11 mouse cellular contexts compared by ENCODE assay signal in genomic region chr8:56232552-56232951, GRCm38 (mm10).
DNase-seq lines count a peak whose midpoint lies in the region; ATAC-seq and TF ChIP-seq lines count a peak whose summit lies in the region.
"Had no signal": no experiment of that assay in that cellular context is flagged by ENCODE, and none has a peak within 500 bp of the region (broad histone marks: within the 10 kb centered on the region; RNA-seq: fewer than 3 reads in every experiment).

No protein-coding gene starts in this region.

- H3K4me2 ChIP-seq in kidney, embryonic 14.5 days (replicated peaks; ENCODE audit: low read depth, low read length) = no peak overlapping the region
- H3K4me2 ChIP-seq: heart, embryonic 15.5 days had no signal

- peak; percentile 28 for DNase-seq in kidney, adult 18-20 months
- DNase-seq in heart, postnatal 10 days = peak; percentile 4 to 6
- DNase-seq in lung, postnatal 25 days (ENCODE audit: low spot score) = peak; percentile 56
- no peak for DNase-seq in adrenal gland, adult 8-10 months
- no peak for DNase-seq in gastrocnemius, adult 2 months
- DNase-seq in left cerebral cortex, postnatal 4 days = no peak
- DNase-seq: cerebellum, postnatal 36 days; thymus, postnatal 36 days had no signal

- 61% methylated on average over 3 of the region's 3 CpGs for WGBS in kidney, embryonic 14.5 days

- H3K27ac ChIP-seq in kidney, embryonic 14.5 days (ENCODE audit: low read depth, low read length) = no peak overlapping the region
- peak overlapping the region; percentile 47 for H3K27ac ChIP-seq in brown adipose tissue, adult 24 weeks (replicated peaks; ENCODE audit: low read depth, low read length)
- H3K27ac ChIP-seq in gastrocnemius, adult 2 months = no peak overlapping the region
- H3K27ac ChIP-seq: heart, embryonic 15.5 days had no signal

- H3K4me1 ChIP-seq in kidney, embryonic 14.5 days (ENCODE audit: control insufficient read depth, insufficient read depth, low read length) = no peaks in the 10 kb centered on the region
- no peaks in the 10 kb centered on the region for H3K4me1 ChIP-seq in brown adipose tissue, adult 24 weeks (ENCODE audit: control insufficient read depth, insufficient read depth, insufficient read length, low read length)
- H3K4me1 ChIP-seq: heart, embryonic 15.5 days had no signal

- no peaks in the 10 kb centered on the region for H3K36me3 ChIP-seq in kidney, embryonic 14.5 days (ENCODE audit: control insufficient read depth, insufficient read depth, low read length)
- H3K36me3 ChIP-seq: heart, embryonic 15.5 days had no signal

- no peaks in the 10 kb centered on the region for H3K27me3 ChIP-seq in kidney, embryonic 14.5 days (ENCODE audit: control insufficient read depth, insufficient read depth, low read length)
- H3K27me3 ChIP-seq: heart, embryonic 15.5 days had no signal

- no peaks in the 10 kb centered on the region for H3K9me3 ChIP-seq in kidney, embryonic 14.5 days (ENCODE audit: control insufficient read depth, low read length)
- H3K9me3 ChIP-seq: heart, embryonic 15.5 days had no signal

- ATAC-seq in kidney, embryonic 14.5 days (ENCODE audit: low FRiP score, low TSS enrichment) = no peak

- no peak for TF ChIP-seq CTCF in gastrocnemius, adult 2 months (IDR thresholded peaks at IDR 0.05)

- intact Hi-C loops in heart, postnatal 10 days (cut with DNase I) = no loop called here
- intact Hi-C loops in gastrocnemius, adult 2 months (cut with DNase I) = no loop called here
- intact Hi-C loops in left cerebral cortex, postnatal 4 days (cut with DNase I) = no loop called here

- H3K9ac ChIP-seq in kidney, embryonic 14.5 days (ENCODE audit: low read depth, low read length) = no peak overlapping the region
- H3K9ac ChIP-seq: heart, embryonic 15.5 days had no signal

- H3K4me3 ChIP-seq in kidney, embryonic 14.5 days (ENCODE audit: low read length) = no peak overlapping the region
- no peak overlapping the region for H3K4me3 ChIP-seq in brown adipose tissue, adult 24 weeks (ENCODE audit: insufficient read depth, low read depth, low read length)
- no peak overlapping the region for H3K4me3 ChIP-seq in gastrocnemius, adult 2 months
- H3K4me3 ChIP-seq: heart, embryonic 15.5 days had no signal

Comparison
In these comparisons a context has a peak if more than half of its experiments do, and no peak if none do; other contexts are left out.
1. DNase-seq: peak in kidney, adult 18-20 months (single experiment), heart, postnatal 10 days (2 of 2) and lung, postnatal 25 days (single experiment); none in adrenal gland, adult 8-10 months (single experiment), gastrocnemius, adult 2 months (single experiment) and left cerebral cortex, postnatal 4 days (single experiment).